Mouse (Mus musculus) spleen, adult 12 weeks (tissue): ENCODE measurements around the gene Dnajb11.

Experiments
- DNase-seq: peaks from one replicate; pipeline ENCODE4 v3.0.0; 2022; ENCODE audit warnings: low spot score

Gene Dnajb11

DNA sequence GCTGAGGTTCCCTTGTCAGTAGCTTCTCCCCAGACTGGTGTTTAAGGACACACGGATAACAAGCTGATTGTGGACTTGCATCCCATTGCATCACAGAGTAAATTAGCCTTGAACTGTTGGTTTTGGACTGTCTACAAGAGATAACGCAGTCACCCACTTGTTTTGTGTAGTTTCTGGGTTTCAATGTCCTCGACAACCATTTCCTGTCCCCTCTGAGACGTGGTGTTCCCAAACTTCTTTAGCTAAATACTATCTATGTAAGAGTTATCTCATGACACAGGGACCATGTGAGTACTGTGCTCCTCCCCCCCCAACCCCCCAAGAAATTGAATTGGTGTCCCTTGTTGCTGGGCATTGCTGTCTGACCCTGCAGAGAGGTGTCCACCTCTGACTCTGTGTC is 23.8 kb downstream of the Dnajb11 start:
- DNase-seq, result no peak

DNA sequence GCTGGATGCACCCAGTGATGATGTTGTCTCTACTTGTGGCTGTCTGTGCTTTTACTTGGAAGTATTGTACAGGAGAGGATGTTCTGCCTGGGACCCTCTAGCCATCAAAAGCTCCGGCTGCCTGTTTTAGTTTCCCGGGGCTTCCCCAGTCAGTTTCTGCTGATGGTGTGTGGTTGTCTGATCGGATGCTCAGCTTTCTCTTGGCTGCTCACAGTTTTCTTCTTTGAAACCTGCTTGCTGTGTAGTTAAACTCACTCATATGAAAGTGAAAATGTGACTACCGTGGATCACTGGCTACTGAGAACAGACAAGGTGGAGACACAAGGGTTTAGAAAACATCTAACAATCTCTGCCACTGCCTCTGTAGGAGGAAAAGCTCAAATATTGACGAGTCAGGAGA is 25.8 kb downstream of the Dnajb11 start:
- no peak for DNase-seq

- no peak for DNase-seq
These were observed 27.7 kb downstream of the Dnajb11 start for GRCm38 (mm10) chr16:22885356-22885755.

GRCm38 (mm10) chr16:22886726-22887125 is 29.1 kb downstream of the Dnajb11 start:
- no peak for DNase-seq

DNA sequence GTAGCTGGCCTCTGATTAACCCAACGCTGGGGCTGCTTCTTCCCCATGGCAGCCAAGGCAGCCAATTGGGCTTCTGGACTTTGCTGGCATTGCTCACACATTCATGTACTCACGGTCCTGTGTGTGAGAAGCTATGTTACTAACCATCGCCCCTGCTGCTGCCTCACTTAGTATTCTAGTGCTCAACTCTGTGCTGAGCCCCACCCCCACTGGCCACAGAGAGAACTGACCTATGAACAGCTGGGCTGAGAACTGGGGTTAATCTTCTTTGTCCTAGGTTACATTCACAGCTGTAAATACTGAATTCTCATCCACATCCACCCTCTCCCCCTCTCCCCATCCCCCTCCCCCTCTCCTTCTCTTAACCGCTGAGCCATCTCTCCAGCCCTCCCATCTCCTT is 31.2 kb downstream of the Dnajb11 start:
- no peak for DNase-seq

GRCm38 (mm10) chr16:22889716-22890115 is 32.1 kb downstream of the Dnajb11 start:
- DNase-seq, result no peak

DNA sequence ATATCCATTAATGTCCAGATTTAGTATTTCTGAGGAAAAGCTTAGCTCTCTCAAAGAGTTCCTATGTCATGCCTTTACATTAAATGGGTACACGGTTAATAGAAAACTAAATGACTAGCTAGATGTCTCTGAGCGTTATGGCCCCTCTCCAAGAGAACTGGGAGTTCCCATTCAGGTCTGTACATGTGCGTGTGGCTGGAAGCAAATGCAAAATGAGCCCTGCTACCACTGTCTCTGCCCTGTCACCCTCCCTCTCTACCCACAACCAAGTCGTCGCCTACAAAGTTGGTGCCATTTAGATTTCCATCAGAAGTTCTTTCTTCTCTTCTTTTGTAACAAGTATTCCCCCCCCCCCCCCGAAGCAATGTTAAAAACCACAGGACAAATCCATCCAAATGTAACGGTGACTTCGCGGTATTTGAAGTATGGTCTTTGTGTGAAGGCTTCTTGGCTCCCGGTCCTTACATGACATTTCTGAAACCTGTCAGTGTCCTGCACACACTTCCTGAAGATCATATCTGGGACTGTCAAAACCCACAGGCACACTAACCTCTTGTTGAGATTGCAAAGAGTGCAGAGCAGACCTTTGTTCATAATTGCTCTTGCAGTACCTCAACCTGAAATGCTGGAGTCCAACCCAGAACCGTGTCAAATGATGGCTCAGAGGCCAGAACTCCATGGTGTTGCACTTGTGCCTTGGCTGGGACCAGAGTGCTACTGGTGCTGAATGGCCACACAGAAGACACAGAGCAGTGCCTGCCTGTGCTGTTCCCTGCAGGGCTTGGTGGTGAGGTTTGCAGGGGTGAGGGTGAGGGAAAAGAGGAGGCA is 33.3 kb downstream of the Dnajb11 start, which contains the start of gene Ahsg:
Gene Ahsg (plus strand): TSS at position 595 of the 828 bp plus-strand sequence.
- no peak for DNase-seq

DNA sequence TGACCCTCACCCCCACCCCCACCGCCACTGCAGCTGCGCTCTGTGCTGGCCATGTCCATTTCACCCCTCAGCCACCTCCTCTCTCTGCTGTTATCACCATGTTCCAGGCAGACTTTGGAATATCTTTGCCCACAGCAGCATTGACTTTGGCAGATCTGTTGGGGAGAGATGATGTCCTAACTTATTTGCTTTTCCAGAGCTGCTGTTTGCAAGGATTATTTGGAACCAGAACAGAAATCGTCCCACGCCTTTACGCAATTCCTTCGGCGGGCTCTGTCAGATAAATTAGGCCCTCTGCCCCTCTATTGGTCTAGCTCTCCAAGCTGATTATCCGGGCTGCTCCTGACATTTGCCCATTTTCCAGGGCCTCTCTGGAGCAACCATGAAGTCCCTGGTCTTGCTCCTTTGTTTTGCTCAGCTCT is 34.1 kb downstream of the Dnajb11 start:
- DNase-seq, result no peak

DNA sequence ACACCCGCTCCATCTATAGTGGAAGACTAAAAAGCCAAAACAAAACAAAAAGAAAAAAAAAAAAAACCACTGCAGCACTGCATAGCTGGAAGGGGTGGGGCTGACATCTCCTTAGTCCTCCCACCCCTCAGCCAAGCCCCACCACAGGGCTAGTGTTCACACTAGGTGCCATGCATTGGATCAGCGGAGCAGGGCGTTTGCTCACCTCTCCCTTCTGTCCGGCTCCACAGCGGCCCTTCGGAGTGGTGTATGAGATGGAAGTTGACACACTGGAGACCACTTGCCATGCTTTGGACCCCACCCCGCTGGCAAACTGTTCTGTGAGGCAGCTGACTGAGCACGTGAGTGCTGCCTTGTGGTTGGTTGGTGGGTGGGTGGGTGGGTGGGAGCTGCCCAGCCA is 36.5 kb downstream of the Dnajb11 start:
- DNase-seq, result no peak

DNA sequence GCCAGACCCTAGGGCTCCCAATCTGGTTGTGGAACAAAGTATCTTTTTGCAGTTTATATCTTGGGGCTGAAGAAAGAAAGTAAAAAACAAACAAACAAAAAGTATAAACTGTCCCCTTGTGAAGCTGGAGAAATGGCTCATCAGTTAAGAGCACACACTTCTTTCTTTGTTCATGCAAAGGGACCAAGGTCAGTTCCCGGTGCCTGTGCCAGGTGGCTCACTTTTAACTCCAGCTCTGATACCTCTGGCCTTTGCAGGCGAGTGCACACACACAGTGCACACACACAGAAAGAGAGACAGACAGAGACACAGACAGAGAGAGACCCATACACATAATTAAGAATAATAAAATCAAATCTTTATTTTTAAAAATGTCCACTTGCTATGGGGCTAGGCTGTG is 39.0 kb downstream of the Dnajb11 start:
- DNase-seq, result no peak

DNA sequence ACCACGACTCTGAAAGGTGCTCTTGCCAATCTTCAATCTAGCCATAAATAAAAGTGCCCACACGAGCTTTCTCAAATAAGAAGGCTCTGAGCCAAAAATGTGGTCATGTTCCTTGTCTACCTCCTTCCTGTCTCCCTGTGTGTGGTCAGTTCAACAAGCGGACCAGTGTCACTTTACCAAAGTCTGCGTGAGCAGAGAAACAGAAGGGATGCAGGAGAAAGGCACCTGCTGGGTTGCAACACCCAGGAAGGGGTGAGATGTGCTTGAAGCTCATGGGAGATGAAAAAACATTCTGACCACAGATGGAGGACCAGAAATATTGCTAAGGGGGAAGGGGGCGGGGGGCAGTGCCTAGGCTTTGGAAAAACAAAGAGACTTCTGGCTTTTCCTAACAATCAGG is 41.7 kb downstream of the Dnajb11 start:
- DNase-seq, result no peak

GRCm38 (mm10) chr16:22899866-22900570 is 42.4 kb downstream of the Dnajb11 start:
- no peak for DNase-seq

GRCm38 (mm10) chr16:22901326-22901725 is 43.7 kb downstream of the Dnajb11 start:
- DNase-seq, result no peak

DNA sequence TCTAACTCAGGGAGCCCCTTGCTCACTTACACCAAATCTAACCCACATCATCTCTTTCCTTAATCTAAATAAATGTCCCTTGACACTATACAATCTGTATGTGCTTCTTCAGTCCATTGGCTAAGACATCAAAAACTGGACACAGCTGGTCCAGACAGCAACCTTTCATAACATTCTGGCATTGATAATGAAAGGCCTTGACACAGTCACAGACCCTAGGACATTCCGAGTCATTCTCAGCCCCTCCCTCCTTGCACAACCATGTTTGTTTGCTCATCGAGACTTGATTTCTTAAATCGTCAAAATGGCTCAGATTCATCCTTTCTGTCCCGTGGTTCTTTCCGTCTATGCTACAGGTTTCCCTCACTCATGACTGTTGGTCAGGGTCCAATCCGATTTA is 51.6 kb downstream of the Dnajb11 start:
- no peak for DNase-seq

- no peak for DNase-seq
These were observed 54.3 kb downstream of the Dnajb11 start for GRCm38 (mm10) chr16:22911986-22912385.

- no peak for DNase-seq
These were observed 55.2 kb downstream of the Dnajb11 start for GRCm38 (mm10) chr16:22912886-22913285.

- DNase-seq, result no peak
These were observed 56.6 kb downstream of the Dnajb11 start for GRCm38 (mm10) chr16:22914276-22914675.

DNA sequence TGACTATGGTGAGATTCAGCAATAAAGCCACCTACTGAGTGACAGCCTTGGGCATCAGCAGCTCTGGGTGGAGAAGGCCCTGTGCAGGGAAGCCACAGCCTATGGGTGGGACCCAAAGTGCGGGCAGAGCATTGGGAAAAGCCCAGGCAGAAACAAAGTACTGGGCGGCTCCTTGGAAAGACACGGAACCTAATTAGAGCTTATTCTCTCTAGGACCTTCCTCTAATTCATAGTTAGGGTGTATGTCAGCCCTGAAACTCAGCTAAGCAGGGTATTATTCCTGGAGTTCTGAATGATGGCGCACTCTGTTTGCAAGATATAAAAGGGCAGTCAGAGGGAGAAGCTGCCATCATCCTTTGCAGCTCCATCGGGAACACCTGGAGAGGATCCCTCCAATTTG is 60.4 kb downstream of the Dnajb11 start, which contains the start of gene Fetub:
Gene Fetub (plus strand): TSS at position 301 of the 400 bp plus-strand sequence.
- DNase-seq, result no peak

- DNase-seq, result no peak
These were observed 61.1 kb downstream of the Dnajb11 start for GRCm38 (mm10) chr16:22918664-22919312.

DNA sequence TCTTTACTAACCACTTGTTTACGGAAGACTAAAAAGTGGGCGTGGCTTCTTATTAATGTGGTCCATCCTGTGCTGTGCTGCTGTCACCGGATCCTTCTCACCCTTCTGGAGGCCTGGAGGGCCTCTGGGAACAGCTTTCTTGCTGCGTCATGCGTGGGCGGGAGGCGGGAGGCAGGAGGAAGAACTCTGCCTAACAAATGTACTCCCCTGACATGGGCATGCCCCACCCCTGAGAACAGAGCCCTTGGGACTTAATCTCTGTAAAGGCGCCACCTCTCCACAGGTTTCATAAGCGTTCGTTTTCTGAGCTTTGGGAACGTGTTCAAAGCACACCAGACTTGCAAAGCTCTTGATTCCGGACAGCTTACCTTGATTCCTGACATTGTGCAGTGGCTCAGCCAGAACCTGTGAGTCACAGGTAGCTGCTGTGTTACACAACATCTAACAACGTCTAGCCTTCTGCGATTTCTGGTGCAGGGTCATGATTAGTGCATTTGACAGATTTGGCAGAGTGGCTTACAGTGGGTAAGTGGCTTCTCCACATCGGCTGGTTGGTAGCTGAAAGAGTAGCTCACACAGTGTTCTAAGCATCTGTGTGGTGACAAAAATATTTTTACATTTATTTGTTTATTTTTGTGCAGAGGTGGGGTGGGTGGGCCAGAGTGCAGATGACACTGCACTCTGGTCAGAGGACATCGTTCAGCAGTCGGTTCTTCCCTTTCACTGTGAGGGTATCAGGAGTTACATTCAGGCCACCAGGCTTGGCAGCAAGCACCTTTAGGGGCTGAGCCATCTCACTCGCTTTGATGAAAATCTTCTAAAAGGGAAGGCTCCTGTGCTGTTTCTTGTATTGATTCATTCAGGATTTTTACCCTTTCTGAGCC is 62.6 kb downstream of the Dnajb11 start:
- DNase-seq, result no peak

GRCm38 (mm10) chr16:22921761-22922160 is 64.1 kb downstream of the Dnajb11 start:
- DNase-seq, result no peak

DNA sequence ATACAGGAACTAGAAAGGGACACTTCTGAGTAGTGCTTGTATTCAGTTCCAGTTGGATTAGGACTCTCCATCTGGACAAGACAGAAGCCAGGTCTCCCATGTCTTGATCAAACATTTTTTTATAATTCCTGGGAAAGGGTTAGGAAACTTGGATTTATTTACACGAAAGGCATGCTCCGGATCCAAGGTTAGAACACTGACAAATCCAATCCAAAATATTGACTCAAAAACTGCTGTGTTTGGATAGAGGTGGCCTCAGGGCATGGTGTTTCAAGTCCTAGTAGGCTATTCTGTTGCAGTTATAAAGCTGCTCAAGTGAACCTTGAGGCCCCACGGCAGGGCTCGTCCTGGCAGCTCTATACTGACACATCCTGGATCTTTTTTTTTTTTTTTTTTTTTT is 64.8 kb downstream of the Dnajb11 start:
- no peak for DNase-seq
